Mouse (Mus musculus) liver, postnatal 0 days (tissue): ENCODE data around the gene Syt13.

Source experiments
- CTCF ChIP-seq: sonication (generic); IDR thresholded peaks from 2 replicates; pipeline ENCODE4 v1.5.1; 2016; ENCODE audit warnings: antibody characterized with exemption, low read depth
- EP300 ChIP-seq: IDR thresholded peaks from 2 replicates; pipeline ENCODE4 v1.6.1; 2016; ENCODE audit warnings: antibody characterized with exemption, low read depth, mild to moderate bottlenecking

- TF ChIP-seq CTCF = no peak
- no peak for TF ChIP-seq EP300
These were observed 43.7 kb upstream of the Syt13 start for GRCm38 (mm10) chr2:92871093-92871686.
